Mouse (Mus musculus): ENCODE data around the gene Psmd13. TPM values are rescaled to one million over a fixed set of nuclear protein-coding genes. Genes with fewer than 3 reads are reported as not detected.

The Psmd13 gene
- polyA plus RNA-seq, 1 experiment from 2014 or later, result 332 TPM

GRCm38 (mm10) chr7:140919911-140920310, 38.1 kb downstream of the Psmd13 start:
- 71% methylated on average over 4 of the region's 4 CpGs for WGBS
- no peaks in the 10 kb centered on the region for H3K36me3 ChIP-seq (replicated peaks)
- no peak for DNase-seq (ENCODE audit: low spot score)
- H3K9me3 ChIP-seq, result no peaks in the 10 kb centered on the region
- H3K4me1 ChIP-seq, result peaks cover 22% of the 10 kb centered on the region
- H3K4me3 ChIP-seq, result no peak overlapping the region
- H3K27ac ChIP-seq (replicated peaks), result no peak overlapping the region
- H3K27me3 ChIP-seq (replicated peaks; ENCODE audit: low read depth, poor library complexity, severe bottlenecking), result peaks cover 77% of the 10 kb centered on the region

- DNase-seq (ENCODE audit: low spot score), result no peak
- Histone ChIP-seq H3K9me3 (no peaks in the 10 kb centered on the region), H3K4me3 (peak within 1 kb of the TSS; percentile 55), H3K4me1 (peaks cover 22% of the 10 kb centered on the region), H3K27me3 (replicated peaks; ENCODE audit: low read depth, poor library complexity, severe bottlenecking) (peaks cover 83% of the 10 kb centered on the region), H3K36me3 (replicated peaks) (no peaks in the 10 kb centered on the region), H3K27ac (replicated peaks) (no peak within 1 kb of the TSS)
- 76% methylated on average over 8 of the region's 8 CpGs for WGBS
Observed at GRCm38 (mm10) chr7:140920418-140921029, 38.8 kb downstream of the Psmd13 start, which contains the start of gene Nlrp6. Nlrp6 (plus strand) TSS chr7:140920902.

GRCm38 (mm10) chr7:140921225-140921975, 39.6 kb downstream of the Psmd13 start:
- H3K9me3 ChIP-seq, result no peaks in the 10 kb centered on the region
- H3K27ac ChIP-seq (replicated peaks), result no peak overlapping the region
- H3K4me3 ChIP-seq, result peak overlapping the region; percentile 55
- peaks cover 22% of the 10 kb centered on the region for H3K4me1 ChIP-seq
- WGBS, result 29% methylated on average over 22 of the region's 22 CpGs
- DNase-seq (ENCODE audit: low spot score), result no peak
- no peaks in the 10 kb centered on the region for H3K36me3 ChIP-seq (replicated peaks)
- H3K27me3 ChIP-seq (replicated peaks; ENCODE audit: low read depth, poor library complexity, severe bottlenecking), result peaks cover 88% of the 10 kb centered on the region

GRCm38 (mm10) chr7:140922398-140923069, 40.8 kb downstream of the Psmd13 start:
- Histone ChIP-seq H3K36me3 (replicated peaks) (no peaks in the 10 kb centered on the region), H3K27me3 (replicated peaks; ENCODE audit: low read depth, poor library complexity, severe bottlenecking) (peaks cover 90% of the 10 kb centered on the region), H3K9me3 (no peaks in the 10 kb centered on the region), H3K4me1 (peaks cover 22% of the 10 kb centered on the region), H3K4me3 (peak overlapping the region; percentile 55), H3K27ac (replicated peaks) (no peak overlapping the region)
- DNase-seq (ENCODE audit: low spot score), result peak; percentile 65
- WGBS, result under 1% methylated on average over 49 of the region's 49 CpGs

GRCm38 (mm10) chr7:140923070-140923775, 41.5 kb downstream of the Psmd13 start:
- H3K27ac ChIP-seq (replicated peaks), result no peak overlapping the region
- H3K4me3 ChIP-seq, result peak overlapping the region; percentile 55
- H3K4me1 ChIP-seq, result peaks cover 22% of the 10 kb centered on the region
- no peaks in the 10 kb centered on the region for H3K36me3 ChIP-seq (replicated peaks)
- H3K27me3 ChIP-seq (replicated peaks; ENCODE audit: low read depth, poor library complexity, severe bottlenecking), result peaks cover 84% of the 10 kb centered on the region
- H3K9me3 ChIP-seq, result no peaks in the 10 kb centered on the region
- DNase-seq (ENCODE audit: low spot score), result no peak
- 23% methylated on average over 30 of the region's 30 CpGs for WGBS

GRCm38 (mm10) chr7:140927181-140927580, 45.4 kb downstream of the Psmd13 start:
- no peak for DNase-seq (ENCODE audit: low spot score)
- no peaks in the 10 kb centered on the region for H3K9me3 ChIP-seq
- no peaks in the 10 kb centered on the region for H3K36me3 ChIP-seq (replicated peaks)
- H3K4me3 ChIP-seq, result no peak overlapping the region
- 84% methylated on average over 6 of the region's 6 CpGs for WGBS
- peaks cover 13% of the 10 kb centered on the region for H3K4me1 ChIP-seq
- H3K27me3 ChIP-seq (replicated peaks; ENCODE audit: low read depth, poor library complexity, severe bottlenecking), result peaks cover 45% of the 10 kb centered on the region
- H3K27ac ChIP-seq (replicated peaks), result no peak overlapping the region

- no peaks in the 10 kb centered on the region for H3K9me3 ChIP-seq
- WGBS, result 45% methylated on average over 3 of the region's 3 CpGs
- H3K36me3 ChIP-seq (replicated peaks), result no peaks in the 10 kb centered on the region
- peaks cover 42% of the 10 kb centered on the region for H3K4me1 ChIP-seq
- DNase-seq (ENCODE audit: low spot score), result no peak
- H3K27me3 ChIP-seq (replicated peaks; ENCODE audit: low read depth, poor library complexity, severe bottlenecking), result peaks cover 9% of the 10 kb centered on the region
- H3K27ac ChIP-seq (replicated peaks), result no peak overlapping the region
- no peak overlapping the region for H3K4me3 ChIP-seq
Observed at GRCm38 (mm10) chr7:140938436-140938835, 56.7 kb downstream of the Psmd13 start.

GRCm38 (mm10) chr7:140938896-140939295, 57.1 kb downstream of the Psmd13 start:
- H3K27me3 ChIP-seq (replicated peaks; ENCODE audit: low read depth, poor library complexity, severe bottlenecking), result peaks cover 9% of the 10 kb centered on the region
- WGBS, result 21% methylated on average over 2 of the region's 2 CpGs
- H3K36me3 ChIP-seq (replicated peaks), result no peaks in the 10 kb centered on the region
- H3K4me3 ChIP-seq, result no peak overlapping the region
- peaks cover 42% of the 10 kb centered on the region for H3K4me1 ChIP-seq
- DNase-seq (ENCODE audit: low spot score), result no peak
- peak overlapping the region; percentile 75; the same call in 1 of the 2 replicates for H3K27ac ChIP-seq (replicated peaks)
- H3K9me3 ChIP-seq, result no peaks in the 10 kb centered on the region

GRCm38 (mm10) chr7:140939669-140940171, 58.0 kb downstream of the Psmd13 start:
- H3K4me3 ChIP-seq, result peak overlapping the region; percentile 41
- 6% methylated on average over 8 of the region's 8 CpGs for WGBS
- DNase-seq (ENCODE audit: low spot score), result peak; percentile 78
- H3K27me3 ChIP-seq (replicated peaks; ENCODE audit: low read depth, poor library complexity, severe bottlenecking), result peaks cover 9% of the 10 kb centered on the region
- no peaks in the 10 kb centered on the region for H3K9me3 ChIP-seq
- peaks cover 42% of the 10 kb centered on the region for H3K4me1 ChIP-seq
- H3K27ac ChIP-seq (replicated peaks), result peak overlapping the region; percentile 75
- peaks cover 2% of the 10 kb centered on the region for H3K36me3 ChIP-seq (replicated peaks)

- Histone ChIP-seq H3K4me1 (peaks cover 42% of the 10 kb centered on the region), H3K9me3 (no peaks in the 10 kb centered on the region), H3K27me3 (replicated peaks; ENCODE audit: low read depth, poor library complexity, severe bottlenecking) (no peaks in the 10 kb centered on the region), H3K36me3 (replicated peaks) (peaks cover 19% of the 10 kb centered on the region), H3K27ac (replicated peaks) (peak within 1 kb of the TSS; percentile 87), H3K4me3 (peak within 1 kb of the TSS; percentile 64)
- DNase-seq (ENCODE audit: low spot score), result peak; percentile 91
- WGBS, result 4% methylated on average over 33 of the region's 33 CpGs
Observed at GRCm38 (mm10) chr7:140941222-140942051, 59.7 kb downstream of the Psmd13 start, which contains the start of gene Pgghg. Pgghg (plus strand) TSS chr7:140941391.

GRCm38 (mm10) chr7:140942341-140942740, 60.6 kb downstream of the Psmd13 start:
- H3K36me3 ChIP-seq (replicated peaks), result peaks cover 28% of the 10 kb centered on the region
- no peaks in the 10 kb centered on the region for H3K9me3 ChIP-seq
- H3K27ac ChIP-seq (replicated peaks), result peak overlapping the region; percentile 87
- 66% methylated on average over 9 of the region's 9 CpGs for WGBS
- H3K27me3 ChIP-seq (replicated peaks; ENCODE audit: low read depth, poor library complexity, severe bottlenecking), result no peaks in the 10 kb centered on the region
- DNase-seq (ENCODE audit: low spot score), result no peak
- H3K4me1 ChIP-seq, result peaks cover 42% of the 10 kb centered on the region
- H3K4me3 ChIP-seq, result peak overlapping the region; percentile 64
